Mouse (Mus musculus): ENCODE measurements around the gene Ebf1.

The Ebf1 gene

GRCm38 (mm10) chr11:44833351-44833996, 216.4 kb downstream of the Ebf1 start:
- no peak for DNase-seq (ENCODE audit: low read depth, low spot score)

GRCm38 (mm10) chr11:44835166-44835565, 218.0 kb downstream of the Ebf1 start:
- DNase-seq (ENCODE audit: low read depth, low spot score), result peak; percentile 78

- no peak for DNase-seq (ENCODE audit: low read depth, low spot score)
Measured at GRCm38 (mm10) chr11:44837592-44837991, 220.5 kb downstream of the Ebf1 start.

- no peak for DNase-seq (ENCODE audit: low read depth, low spot score)
Measured at GRCm38 (mm10) chr11:44841127-44842056, 224.3 kb downstream of the Ebf1 start.

GRCm38 (mm10) chr11:44851874-44852273, 234.8 kb downstream of the Ebf1 start:
- DNase-seq (ENCODE audit: low read depth, low spot score), result no peak

GRCm38 (mm10) chr11:44852921-44853320, 235.8 kb downstream of the Ebf1 start:
- no peak for DNase-seq (ENCODE audit: low read depth, low spot score)

- DNase-seq (ENCODE audit: low read depth, low spot score), result peak; percentile 89
Measured at GRCm38 (mm10) chr11:44854496-44854895, 237.4 kb downstream of the Ebf1 start.

- DNase-seq (ENCODE audit: low read depth, low spot score), result no peak
Measured at GRCm38 (mm10) chr11:44861108-44861507, 244.0 kb downstream of the Ebf1 start.

GRCm38 (mm10) chr11:44863910-44864309, 246.8 kb downstream of the Ebf1 start:
- DNase-seq (ENCODE audit: low read depth, low spot score), result no peak

- no peak for DNase-seq (ENCODE audit: low read depth, low spot score)
Measured at GRCm38 (mm10) chr11:44866476-44867149, 249.5 kb downstream of the Ebf1 start.

GRCm38 (mm10) chr11:44867433-44867832, 250.3 kb downstream of the Ebf1 start:
- peak; percentile 42 for DNase-seq (ENCODE audit: low read depth, low spot score)

GRCm38 (mm10) chr11:44873876-44874275, 256.8 kb downstream of the Ebf1 start:
- DNase-seq (ENCODE audit: low read depth, low spot score), result peak; percentile 16

GRCm38 (mm10) chr11:44875171-44875570, 258.1 kb downstream of the Ebf1 start:
- DNase-seq (ENCODE audit: low read depth, low spot score), result peak; percentile 24

GRCm38 (mm10) chr11:44881056-44881683, 264.1 kb downstream of the Ebf1 start:
- DNase-seq (ENCODE audit: low read depth, low spot score), result no peak

- DNase-seq (ENCODE audit: low read depth, low spot score), result no peak
Measured at GRCm38 (mm10) chr11:44882476-44882970, 265.4 kb downstream of the Ebf1 start.

- no peak for DNase-seq (ENCODE audit: low read depth, low spot score)
Measured at GRCm38 (mm10) chr11:44884337-44884736, 267.2 kb downstream of the Ebf1 start.

- DNase-seq (ENCODE audit: low read depth, low spot score), result no peak
Measured at GRCm38 (mm10) chr11:44886897-44887296, 269.8 kb downstream of the Ebf1 start.

- DNase-seq (ENCODE audit: low read depth, low spot score), result no peak
Measured at GRCm38 (mm10) chr11:44887691-44888090, 270.6 kb downstream of the Ebf1 start.

- no peak for DNase-seq (ENCODE audit: low read depth, low spot score)
Measured at GRCm38 (mm10) chr11:44888390-44888789, 271.3 kb downstream of the Ebf1 start.

GRCm38 (mm10) chr11:44892814-44893521, 275.9 kb downstream of the Ebf1 start:
- DNase-seq (ENCODE audit: low read depth, low spot score), result no peak

- peak; percentile 54 for DNase-seq (ENCODE audit: low read depth, low spot score)
Measured at GRCm38 (mm10) chr11:44893986-44894385, 276.9 kb downstream of the Ebf1 start.
